Mouse (Mus musculus) layer of hippocampus, postnatal 10 days (tissue): Measurements from ENCODE around the gene Daxx. TPM values are rescaled to one million over a fixed set of nuclear protein-coding genes. Genes with fewer than 3 reads are reported as not detected.

Experiments
- DNase-seq, 2 experiments: peaks; one replicate each; pipeline ENCODE4 v3.0.0; 2021; ENCODE audit warnings: low spot score in 2 of 2
- microRNA-seq, 2 experiments: library from miRNA; unstranded; fragments of <30 nt; microRNA quantifications; one replicate each; pipeline ENCODE4 v1.2.0; 2021
- total RNA-seq, 2 experiments: library from RNA; stranded (reverse); gene quantifications; 2 replicates each; pipeline ENCODE4 v1.2.3; 2021

Daxx gene
- total RNA-seq, 2 experiments from 2014 or later = 23.9 to 29.6 TPM

DNA sequence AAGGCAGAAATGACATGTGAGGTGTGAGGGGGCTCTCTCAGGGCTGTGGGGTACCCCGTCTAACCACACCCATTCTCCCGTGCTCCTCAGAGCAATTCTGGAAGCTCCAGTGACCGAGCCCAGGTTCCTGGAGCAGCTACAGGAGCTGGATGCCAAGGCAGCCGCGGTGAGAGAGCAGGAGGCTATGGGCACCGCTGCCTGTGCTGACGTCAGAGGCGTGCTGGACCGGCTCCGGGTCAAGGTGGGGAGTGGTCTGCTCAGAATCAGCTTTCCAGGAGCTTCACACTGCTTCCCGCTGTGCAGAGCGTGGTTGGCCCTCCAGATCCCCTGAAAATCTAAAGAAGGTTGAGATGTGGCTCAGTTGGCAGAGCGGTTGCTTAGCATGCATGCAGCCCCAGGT is 49.9 kb downstream of the Daxx start:
- no peak for DNase-seq

- no peak for DNase-seq
Observed at GRCm38 (mm10) chr17:33959948-33960347, 50.7 kb downstream of the Daxx start.

DNA sequence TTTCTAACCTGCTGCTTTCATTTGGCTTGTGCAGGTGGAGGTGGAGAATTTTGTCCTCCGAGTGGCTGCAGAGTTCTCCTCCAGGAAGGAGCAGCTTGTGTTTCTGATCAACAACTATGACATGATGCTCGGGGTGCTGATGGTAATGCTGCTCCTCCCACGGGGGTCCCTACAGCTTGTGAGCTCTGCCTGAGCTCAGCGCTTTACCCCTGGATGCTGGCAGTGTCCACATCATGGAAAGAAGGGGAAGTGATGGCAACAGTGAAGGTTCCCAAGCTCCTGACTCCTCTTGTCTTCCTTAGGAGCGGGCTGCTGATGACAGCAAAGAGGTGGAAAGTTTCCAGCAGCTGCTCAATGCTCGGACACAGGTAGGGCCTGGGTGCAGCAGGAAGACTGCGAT is 53.7 kb downstream of the Daxx start:
- DNase-seq = no peak

Small RNA genes lying within 50 kb of the gene (microRNA-seq; reads per million reads assigned to microRNA genes)
- 0 reads per million in 2 experiments for gene Gm27740

Other genes with a start within 250 kb of the Daxx start
- gene Hnrnpm, start 222.6 kb upstream of the Daxx start, total RNA-seq = 100 to 1,000 TPM; 138 to 167 TPM
- 10 to 100 TPM; 74.1 to 76.0 TPM for gene March2, start 190.7 kb upstream of the Daxx start, total RNA-seq
- 100 to 1,000 TPM; 252 to 307 TPM for gene Rab11b, start 148.9 kb upstream of the Daxx start, total RNA-seq
- gene Angptl4, start 127.6 kb upstream of the Daxx start, total RNA-seq = 1 to 10 TPM; 6.9 to 9.5 TPM
- 10 to 100 TPM; 38.0 to 51.2 TPM for gene Kank3, start 98.9 kb upstream of the Daxx start, total RNA-seq
- gene Rps28, start 84.9 kb upstream of the Daxx start, total RNA-seq = 100 to 1,000 TPM; 919 to 984 TPM
- gene Ndufa7, start 84.8 kb upstream of the Daxx start, total RNA-seq = 100 to 1,000 TPM; 244 to 245 TPM
- gene Cd320, start 66.3 kb upstream of the Daxx start, total RNA-seq = 10 to 100 TPM; 25.1 to 27.1 TPM
- gene Gm7029, start 35.6 kb upstream of the Daxx start, total RNA-seq = not detected
- 1 to 10 TPM; 5.6 to 6.8 TPM for gene Kifc1, start 18.8 kb upstream of the Daxx start, total RNA-seq
- 1 to 10 TPM in 1 of 2 experiments, under 1 TPM in 1; 0.87 to 1.1 TPM for gene Platr17, start 4.3 kb upstream of the Daxx start, total RNA-seq
- gene Tapbp, start 6.5 kb downstream of the Daxx start, total RNA-seq = 10 to 100 TPM; 36.3 to 40.7 TPM
- gene Zbtb22, start 6.5 kb downstream of the Daxx start, total RNA-seq = 10 to 100 TPM; 29.4 to 30.5 TPM
- gene Rgl2, start 20.1 kb downstream of the Daxx start, total RNA-seq = 10 to 100 TPM; 60.2 to 80.6 TPM
- gene Pfdn6, start 30.9 kb downstream of the Daxx start, total RNA-seq = 100 to 1,000 TPM in 1 of 2 experiments, 10 to 100 TPM in 1; 83.1 to 106 TPM
- gene Wdr46, start 31.2 kb downstream of the Daxx start, total RNA-seq = 10 to 100 TPM; 21.8 to 24.8 TPM
- gene B3galt4, start 42.1 kb downstream of the Daxx start, total RNA-seq = 1 to 10 TPM; 6.2 to 6.7 TPM
- gene Vps52, start 46.4 kb downstream of the Daxx start, total RNA-seq = 10 to 100 TPM; 80.4 to 81.7 TPM
- 100 to 1,000 TPM; 453 to 457 TPM for gene Rps18, start 46.6 kb downstream of the Daxx start, total RNA-seq
- 10 to 100 TPM; 11.1 to 14.3 TPM for gene H2-K1, start 90.9 kb downstream of the Daxx start, total RNA-seq
- gene Ring1, start 115.3 kb downstream of the Daxx start, total RNA-seq = 10 to 100 TPM; 27.8 to 34.2 TPM
- gene H2-Ke6, start 118.6 kb downstream of the Daxx start, total RNA-seq = 10 to 100 TPM; 48.6 to 51.6 TPM
- gene Slc39a7, start 122.3 kb downstream of the Daxx start, total RNA-seq = 100 to 1,000 TPM in 1 of 2 experiments, 10 to 100 TPM in 1; 82.8 to 108 TPM
- 10 to 100 TPM; 70.1 to 70.2 TPM for gene Rxrb, start 122.4 kb downstream of the Daxx start, total RNA-seq
- 10 to 100 TPM; 14.5 to 22.0 TPM for gene Col11a2, start 130.0 kb downstream of the Daxx start, total RNA-seq
- gene H2-Oa, start 182.9 kb downstream of the Daxx start, total RNA-seq = under 1 TPM in 1 of 2 experiments, not detected in 1; 0.34 TPM
- gene H2-DMa, start 210.1 kb downstream of the Daxx start, total RNA-seq = 10 to 100 TPM; 34.4 to 38.6 TPM
- gene Brd2, start 213.2 kb downstream of the Daxx start, total RNA-seq = 100 to 1,000 TPM; 252 to 263 TPM
- not detected for gene H2-DMb2, start 233.9 kb downstream of the Daxx start, total RNA-seq
- gene H2-DMb1, start 243.7 kb downstream of the Daxx start, total RNA-seq = under 1 TPM; 0.69 to 0.91 TPM